Mouse (Mus musculus) lung, postnatal 0 days (tissue): Measurements from ENCODE around the gene Nr3c2. TPM values are rescaled to one million over a fixed set of nuclear protein-coding genes. Genes with fewer than 3 reads are reported as not detected.

ENCODE experiments used
- ATAC-seq: fragments of 200-750 bp; cut with Nextera tagmentation; 2 replicates; pipeline ENCODE4 v1.8.0; 2017; ENCODE audit warnings: moderate library complexity
- DNase-seq: peaks from one replicate; pipeline ENCODE4 v3.0.0-alpha.2; 2016; ENCODE audit warnings: low spot score
- H3K27ac ChIP-seq: fragments of 300-500 bp; sonication (generic); 2 replicates; pipeline ENCODE4 v1.5.1; 2014; ENCODE audit warnings: antibody characterized with exemption, mild to moderate bottlenecking, low read length, mixed read lengths
- H3K27me3 ChIP-seq: fragments of 300-500 bp; sonication (generic); replicated peaks from 2 replicates; pipeline ENCODE4 v1.6.1; 2014; ENCODE audit warnings: low read length, mixed read lengths; ENCODE audit not compliant: insufficient read depth
- H3K36me3 ChIP-seq: fragments of 300-500 bp; sonication (generic); 2 replicates; pipeline ENCODE4 v1.6.1; 2014; ENCODE audit warnings: low read length, mixed read lengths; ENCODE audit not compliant: insufficient read depth
- H3K4me1 ChIP-seq: fragments of 300-500 bp; sonication (generic); 2 replicates; pipeline ENCODE4 v1.6.1; 2014; ENCODE audit warnings: antibody characterized with exemption, low read depth, low read length, mixed read lengths; ENCODE audit not compliant: insufficient read depth
- H3K4me2 ChIP-seq: fragments of 300-500 bp; sonication (generic); replicated peaks from 2 replicates; pipeline ENCODE4 v1.6.1; 2014; ENCODE audit warnings: low read depth, mild to moderate bottlenecking, low read length, moderate library complexity, mixed read lengths
- H3K4me3 ChIP-seq: fragments of 300-500 bp; sonication (generic); 2 replicates; pipeline ENCODE4 v1.5.1; 2014; ENCODE audit warnings: low read depth, low read length
- H3K9ac ChIP-seq: fragments of 300-500 bp; sonication (generic); replicated peaks from 2 replicates; pipeline ENCODE4 v1.6.1; 2014; ENCODE audit warnings: low read depth, mild to moderate bottlenecking
- H3K9me3 ChIP-seq: fragments of 300-500 bp; sonication (generic); 2 replicates; pipeline ENCODE4 v1.6.1; 2016; ENCODE audit warnings: low read length, mixed read lengths
- CTCF ChIP-seq: IDR thresholded peaks from 2 replicates; pipeline ENCODE4 v1.5.1; 2016; ENCODE audit warnings: antibody characterized with exemption, mild to moderate bottlenecking
- EP300 ChIP-seq: IDR thresholded peaks from 2 replicates; pipeline ENCODE4 v1.6.1; 2016; ENCODE audit warnings: antibody characterized with exemption, mild to moderate bottlenecking, control low read depth
- WGBS: fragments of 180-500 bp; shearing (Covaris S2); extraction: QIAGEN DNeasy Blood & Tissue Kit; methylation state at CpG from one replicate; pipeline ENCODE4 v1.1.7; 2014; 5-methylcytosine and 5-hydroxymethylcytosine counted together
- polyA plus RNA-seq: library from polyadenylated mRNA; unstranded; fragments of >200 nt; fragmentation: Nextera tagmentation; extraction: Ambion mirVana; gene quantifications from 2 replicates; pipeline ENCODE4 v1.2.1, GENCODE M21; 2015

The Nr3c2 gene
- polyA plus RNA-seq, 1 experiment from 2014 or later: 1.6 TPM

DNA sequence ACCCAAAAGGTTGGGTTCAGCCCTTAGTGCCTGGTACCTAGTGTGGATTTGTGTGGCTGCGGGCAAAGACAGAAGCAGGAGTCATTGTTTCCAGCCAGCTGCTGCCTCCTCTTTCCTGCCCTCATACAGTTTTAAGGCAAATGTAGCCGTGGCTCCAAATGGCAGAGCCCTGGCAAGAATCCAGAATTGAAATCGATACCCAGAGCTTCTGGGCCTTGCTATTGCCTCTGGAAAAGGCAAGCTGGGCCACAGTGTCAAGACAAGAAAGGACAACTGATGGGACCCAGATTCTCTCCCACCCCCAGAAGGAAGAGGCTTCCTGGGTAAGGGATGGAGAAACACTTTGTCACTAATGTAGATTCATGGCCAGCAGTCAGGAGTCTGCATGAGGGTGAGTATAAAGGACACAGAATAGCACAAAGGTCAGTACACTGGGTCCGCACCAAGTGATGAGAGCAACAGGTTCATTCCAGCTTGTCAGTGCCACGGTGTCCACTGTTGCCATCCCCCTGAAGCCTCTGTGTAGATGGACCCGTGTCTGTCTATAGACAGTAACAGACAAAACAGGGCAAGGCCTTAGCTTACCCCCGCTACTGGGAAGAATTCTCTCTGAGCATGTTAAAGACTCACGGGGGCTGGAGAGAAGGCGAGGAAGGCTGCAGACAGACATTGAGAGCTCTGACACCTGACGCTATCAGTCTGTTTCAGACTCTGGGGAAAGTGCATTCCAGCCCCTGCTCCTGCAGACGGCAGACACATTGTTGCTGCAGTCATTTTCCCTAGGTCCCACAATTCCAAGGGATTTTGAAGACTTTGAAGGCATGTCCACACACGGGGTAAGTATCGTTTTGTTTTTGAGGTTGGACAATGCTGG is 124.8 kb downstream of the Nr3c2 start:
- Histone ChIP-seq H3K36me3 (no peaks in the 10 kb centered on the region), H3K9me3 (no peaks in the 10 kb centered on the region), H3K4me3 (no peak overlapping the region), H3K9ac (no peak overlapping the region), H3K27ac (no peak overlapping the region), H3K27me3 (no peaks in the 10 kb centered on the region), H3K4me1 (no peaks in the 10 kb centered on the region), H3K4me2 (no peak overlapping the region)
- TF ChIP-seq EP300 (no peak), CTCF (no peak)
- DNase-seq (no peak), ATAC-seq (no peak)
- 61% methylated on average over 13 of the region's 13 CpGs for WGBS

DNA sequence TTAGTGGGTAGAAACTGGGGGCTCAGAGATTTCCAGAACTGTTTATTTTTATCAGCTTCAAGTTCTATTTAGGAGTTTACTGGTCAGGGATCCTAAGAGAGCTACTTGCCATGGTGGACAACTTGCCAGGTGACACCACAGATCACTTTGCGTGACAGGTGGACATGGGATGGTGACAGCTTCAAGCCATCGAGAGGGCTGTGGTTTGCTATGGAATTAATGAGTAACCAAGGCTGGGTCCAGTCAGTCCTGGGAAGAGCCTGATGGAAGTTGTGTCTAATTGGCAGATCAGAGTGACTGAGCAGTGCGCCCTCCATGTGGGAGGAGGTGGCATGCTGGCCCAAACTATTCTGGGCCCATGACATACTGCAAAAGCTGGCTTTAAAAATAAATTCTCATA is 132.0 kb downstream of the Nr3c2 start:
- no peaks in the 10 kb centered on the region for H3K27me3 ChIP-seq
- H3K4me2 ChIP-seq: no peak overlapping the region
- H3K4me1 ChIP-seq: no peaks in the 10 kb centered on the region
- WGBS: 84% methylated on average over 3 of the region's 3 CpGs
- H3K4me3 ChIP-seq: no peak overlapping the region
- no peaks in the 10 kb centered on the region for H3K36me3 ChIP-seq
- DNase-seq: no peak
- ATAC-seq: no peak
- no peak overlapping the region for H3K9ac ChIP-seq
- no peaks in the 10 kb centered on the region for H3K9me3 ChIP-seq
- no peak overlapping the region for H3K27ac ChIP-seq
- TF ChIP-seq CTCF: no peak
- TF ChIP-seq EP300: no peak

DNA sequence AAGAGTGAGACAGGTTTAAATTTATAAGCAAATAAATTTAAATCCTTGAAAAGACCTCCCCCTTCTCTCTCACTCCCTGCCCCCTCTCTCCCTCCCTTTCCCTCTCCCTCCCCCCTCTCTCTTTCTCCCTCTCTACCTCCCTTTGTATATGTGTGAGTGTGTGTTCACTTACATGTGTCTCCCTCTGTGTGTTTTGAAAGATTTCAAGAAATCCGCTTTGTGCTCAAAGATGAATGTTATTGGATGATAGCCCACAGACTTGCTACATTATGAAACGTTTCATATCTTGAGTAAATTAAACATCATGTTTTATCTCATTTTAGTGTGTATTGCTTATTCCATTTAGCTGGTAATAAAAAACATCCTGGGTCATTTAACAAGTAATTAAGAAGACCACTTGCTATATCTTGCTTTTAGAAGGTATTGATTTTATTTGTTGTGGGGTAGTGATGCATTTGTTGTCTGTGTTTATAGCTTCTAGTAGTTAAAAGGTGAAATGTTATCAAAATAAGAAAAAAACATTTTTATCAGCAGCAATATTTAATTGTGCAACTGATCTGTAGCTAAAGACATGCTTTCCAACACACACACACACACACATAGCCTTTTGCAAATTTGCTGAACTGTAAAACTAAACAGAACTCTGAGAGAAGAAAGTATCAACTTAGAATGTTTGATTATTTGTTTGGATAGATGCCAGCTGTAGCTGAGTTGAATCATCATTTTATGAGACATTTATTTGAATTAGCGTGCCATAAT is 134.6 kb downstream of the Nr3c2 start:
- 40% methylated on average over 3 of the region's 3 CpGs for WGBS
- no peak overlapping the region for H3K4me3 ChIP-seq
- no peak overlapping the region for H3K4me2 ChIP-seq
- TF ChIP-seq CTCF: no peak
- H3K27me3 ChIP-seq: no peaks in the 10 kb centered on the region
- H3K36me3 ChIP-seq: no peaks in the 10 kb centered on the region
- H3K4me1 ChIP-seq: no peaks in the 10 kb centered on the region
- H3K9ac ChIP-seq: no peak overlapping the region
- ATAC-seq (no peak), DNase-seq (no peak)
- no peak overlapping the region for H3K27ac ChIP-seq
- no peaks in the 10 kb centered on the region for H3K9me3 ChIP-seq

GRCm38 (mm10) chr8:77034465-77034829 is 135.2 kb downstream of the Nr3c2 start:
- H3K4me1 ChIP-seq: no peaks in the 10 kb centered on the region
- no peaks in the 10 kb centered on the region for H3K9me3 ChIP-seq
- no peak overlapping the region for H3K4me2 ChIP-seq
- no peaks in the 10 kb centered on the region for H3K36me3 ChIP-seq
- 57% methylated on average over 7 of the region's 7 CpGs for WGBS
- no peak overlapping the region for H3K27ac ChIP-seq
- TF ChIP-seq EP300 (no peak), CTCF (no peak)
- no peaks in the 10 kb centered on the region for H3K27me3 ChIP-seq
- no peak for ATAC-seq
- no peak for DNase-seq
- no peak overlapping the region for H3K9ac ChIP-seq
- H3K4me3 ChIP-seq: no peak overlapping the region

DNA sequence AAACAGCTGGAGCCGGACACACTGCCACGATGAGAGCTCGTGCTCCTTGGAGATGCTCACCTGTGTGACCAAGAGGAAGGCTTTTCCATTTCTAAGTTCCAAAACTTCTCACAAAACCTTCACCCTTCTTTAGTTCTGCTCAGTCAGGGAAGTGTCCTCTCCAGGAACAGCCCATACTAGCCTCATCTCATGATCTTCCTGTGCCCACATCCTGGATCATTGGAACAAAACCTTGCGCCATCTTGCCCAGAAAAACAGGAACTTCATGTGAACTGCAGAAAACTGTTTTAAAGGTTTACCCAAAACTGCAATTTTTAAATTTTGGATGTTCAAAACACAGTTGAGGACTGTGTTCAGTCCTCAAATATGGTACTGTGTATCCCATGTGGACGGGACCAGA is 142.0 kb downstream of the Nr3c2 start:
- no peak for ATAC-seq

GRCm38 (mm10) chr8:77044849-77045248 is 145.6 kb downstream of the Nr3c2 start:
- DNase-seq: no peak
- WGBS: 70% methylated on average over 12 of the region's 12 CpGs
- Histone ChIP-seq H3K4me1 (no peaks in the 10 kb centered on the region), H3K27ac (no peak overlapping the region), H3K36me3 (no peaks in the 10 kb centered on the region), H3K4me2 (no peak overlapping the region), H3K9ac (no peak overlapping the region), H3K4me3 (no peak overlapping the region), H3K27me3 (no peaks in the 10 kb centered on the region), H3K9me3 (no peaks in the 10 kb centered on the region)
- ATAC-seq: no peak
- TF ChIP-seq CTCF (no peak), EP300 (no peak)

More for the DNA sequence above, 142.0 kb downstream of the Nr3c2 start:
- Histone ChIP-seq H3K27me3 (no peaks in the 10 kb centered on the region), H3K9ac (no peak overlapping the region), H3K27ac (no peak overlapping the region), H3K36me3 (no peaks in the 10 kb centered on the region), H3K4me3 (no peak overlapping the region), H3K9me3 (no peaks in the 10 kb centered on the region), H3K4me2 (no peak overlapping the region), H3K4me1 (no peaks in the 10 kb centered on the region)
- WGBS: 86% methylated on average over 5 of the region's 5 CpGs
- DNase-seq: no peak
- TF ChIP-seq CTCF: no peak
- no peak for TF ChIP-seq EP300
